Mouse (Mus musculus) lung, embryonic 14.5 days (tissue): ENCODE measurements at regions not wholly inside any gene's neighbourhood (a gene's known extent, or its start where the extent isn't known, plus 50 kb on each side); places are given as distances from the start of the nearest gene placed in this dataset.

Experiments
- ATAC-seq: fragments of 200-750 bp; cut with Nextera tagmentation; 2 replicates; pipeline ENCODE4 v1.8.0; 2017; ENCODE audit warnings: mild to moderate bottlenecking, moderate TSS enrichment, moderate library complexity; ENCODE audit not compliant: insufficient read depth
- DNase-seq: peaks from one replicate; pipeline ENCODE4 v3.0.0-alpha.2; 2015
- H3K27ac ChIP-seq: fragments of 300-500 bp; sonication (generic); 2 replicates; pipeline ENCODE4 v1.5.1; 2014; ENCODE audit warnings: low read depth, mild to moderate bottlenecking, moderate library complexity
- H3K27me3 ChIP-seq: fragments of 300-500 bp; sonication (generic); 2 replicates; pipeline ENCODE4 v1.6.1; 2014; ENCODE audit warnings: low read length, control low read depth; ENCODE audit not compliant: insufficient read depth
- H3K36me3 ChIP-seq: fragments of 300-500 bp; sonication (generic); 2 replicates; pipeline ENCODE4 v1.6.1; 2014; ENCODE audit warnings: control low read depth; ENCODE audit not compliant: insufficient read depth
- H3K4me1 ChIP-seq: fragments of 300-500 bp; sonication (generic); 2 replicates; pipeline ENCODE4 v1.6.1; 2014; ENCODE audit warnings: antibody characterized with exemption, control low read depth; ENCODE audit not compliant: insufficient read depth
- H3K4me2 ChIP-seq: fragments of 300-500 bp; sonication (generic); 2 replicates; pipeline ENCODE4 v1.6.1; 2014; ENCODE audit warnings: mild to moderate bottlenecking
- H3K4me3 ChIP-seq: fragments of 300-500 bp; sonication (generic); 2 replicates; pipeline ENCODE4 v1.5.1; 2014; ENCODE audit warnings: low read depth, low read length
- H3K9ac ChIP-seq: fragments of 300-500 bp; sonication (generic); 2 replicates; pipeline ENCODE4 v1.6.1; 2014
- H3K9me3 ChIP-seq: fragments of 300-500 bp; sonication (generic); 2 replicates; pipeline ENCODE4 v1.6.1; 2016; ENCODE audit warnings: low read depth, low read length, control low read depth
- CTCF ChIP-seq: IDR thresholded peaks from 2 replicates; pipeline ENCODE4 v1.5.1; 2016; ENCODE audit warnings: antibody characterized with exemption, low read depth
- WGBS: fragments of 180-500 bp; shearing (Covaris S2); extraction: QIAGEN DNeasy Blood & Tissue Kit; methylation state at CpG from one replicate; pipeline ENCODE4 v1.1.7; 2014; 5-methylcytosine and 5-hydroxymethylcytosine counted together

GRCm38 (mm10) chr3:18665738-18666137 lies 717.5 kb downstream of the Cypt12 start:
- no peaks in the 10 kb centered on the region for H3K9me3 ChIP-seq
- ATAC-seq (no peak), DNase-seq (no peak)
- no peak overlapping the region for H3K4me2 ChIP-seq
- no peak overlapping the region for H3K4me3 ChIP-seq
- H3K4me1 ChIP-seq: no peaks in the 10 kb centered on the region
- no peak overlapping the region for H3K27ac ChIP-seq
- no peaks in the 10 kb centered on the region for H3K36me3 ChIP-seq
- H3K9ac ChIP-seq: no peak overlapping the region
- 52% methylated on average over 2 of the region's 2 CpGs for WGBS
- no peaks in the 10 kb centered on the region for H3K27me3 ChIP-seq
- TF ChIP-seq CTCF: no peak

GRCm38 (mm10) chr3:18667726-18668125 lies 719.5 kb downstream of the Cypt12 start:
- DNase-seq (no peak), ATAC-seq (no peak)
- Histone ChIP-seq H3K36me3 (no peaks in the 10 kb centered on the region), H3K27me3 (no peaks in the 10 kb centered on the region), H3K27ac (no peak overlapping the region), H3K4me1 (no peaks in the 10 kb centered on the region), H3K4me3 (no peak overlapping the region), H3K9ac (no peak overlapping the region), H3K9me3 (no peaks in the 10 kb centered on the region), H3K4me2 (no peak overlapping the region)
- TF ChIP-seq CTCF: no peak
- 82% methylated on average over 4 of the region's 4 CpGs for WGBS

- no peaks in the 10 kb centered on the region for H3K27me3 ChIP-seq
- DNase-seq (no peak), ATAC-seq (no peak)
- no peak overlapping the region for H3K9ac ChIP-seq
- H3K27ac ChIP-seq: no peak overlapping the region
- H3K4me3 ChIP-seq: no peak overlapping the region
- H3K36me3 ChIP-seq: no peaks in the 10 kb centered on the region
- H3K9me3 ChIP-seq: no peaks in the 10 kb centered on the region
- H3K4me2 ChIP-seq: no peak overlapping the region
- 74% methylated on average over 3 of the region's 3 CpGs for WGBS
- no peaks in the 10 kb centered on the region for H3K4me1 ChIP-seq
- TF ChIP-seq CTCF: no peak
Measured at GRCm38 (mm10) chr3:18668936-18669335, 720.7 kb downstream of the Cypt12 start.

GRCm38 (mm10) chr3:18670203-18670700 lies 722.0 kb downstream of the Cypt12 start:
- H3K4me3 ChIP-seq: no peak overlapping the region
- no peak overlapping the region for H3K27ac ChIP-seq
- no peak for TF ChIP-seq CTCF
- H3K36me3 ChIP-seq: no peaks in the 10 kb centered on the region
- ATAC-seq (no peak), DNase-seq (no peak)
- no peaks in the 10 kb centered on the region for H3K4me1 ChIP-seq
- H3K27me3 ChIP-seq: no peaks in the 10 kb centered on the region
- no peaks in the 10 kb centered on the region for H3K9me3 ChIP-seq
- 59% methylated on average over 5 of the region's 5 CpGs for WGBS
- H3K4me2 ChIP-seq: no peak overlapping the region
- no peak overlapping the region for H3K9ac ChIP-seq

- DNase-seq: no peak
- no peak overlapping the region for H3K9ac ChIP-seq
- ATAC-seq: no peak
- H3K4me1 ChIP-seq: no peaks in the 10 kb centered on the region
- H3K27me3 ChIP-seq: no peaks in the 10 kb centered on the region
- H3K4me3 ChIP-seq: no peak overlapping the region
- TF ChIP-seq CTCF: no peak
- H3K9me3 ChIP-seq: no peaks in the 10 kb centered on the region
- H3K4me2 ChIP-seq: no peak overlapping the region
- 79% methylated on average over 1 of the region's 1 CpGs for WGBS
- H3K27ac ChIP-seq: no peak overlapping the region
- H3K36me3 ChIP-seq: no peaks in the 10 kb centered on the region
Measured at GRCm38 (mm10) chr3:18671681-18672080, 723.5 kb downstream of the Cypt12 start.

- 85% methylated on average over 6 of the region's 6 CpGs for WGBS
- no peak for TF ChIP-seq CTCF
- no peaks in the 10 kb centered on the region for H3K27me3 ChIP-seq
- no peaks in the 10 kb centered on the region for H3K36me3 ChIP-seq
- H3K4me3 ChIP-seq: no peak overlapping the region
- no peak overlapping the region for H3K27ac ChIP-seq
- H3K9ac ChIP-seq: no peak overlapping the region
- no peak overlapping the region for H3K4me2 ChIP-seq
- H3K9me3 ChIP-seq: no peaks in the 10 kb centered on the region
- DNase-seq (no peak), ATAC-seq (no peak)
- no peaks in the 10 kb centered on the region for H3K4me1 ChIP-seq
Measured at GRCm38 (mm10) chr3:18683346-18684101, 735.3 kb downstream of the Cypt12 start.

GRCm38 (mm10) chr3:18695113-18695792 lies 747.0 kb downstream of the Cypt12 start:
- WGBS: 67% methylated on average over 4 of the region's 4 CpGs
- no peak for TF ChIP-seq CTCF
- Histone ChIP-seq H3K36me3 (no peaks in the 10 kb centered on the region), H3K9me3 (no peaks in the 10 kb centered on the region), H3K4me3 (no peak overlapping the region), H3K9ac (no peak overlapping the region), H3K27me3 (no peaks in the 10 kb centered on the region), H3K4me2 (no peak overlapping the region), H3K27ac (no peak overlapping the region), H3K4me1 (no peaks in the 10 kb centered on the region)
- no peak for ATAC-seq
- DNase-seq: no peak
